Mouse (Mus musculus) lung, adult 18-20 months (tissue): ENCODE results near the gene Defb29.

ENCODE experiments used
- DNase-seq, 2 experiments: peaks; one replicate each; pipeline ENCODE4 v3.0.0; 2022; ENCODE audit warnings: mixed read lengths in 2 of 2

The Defb29 gene

DNA sequence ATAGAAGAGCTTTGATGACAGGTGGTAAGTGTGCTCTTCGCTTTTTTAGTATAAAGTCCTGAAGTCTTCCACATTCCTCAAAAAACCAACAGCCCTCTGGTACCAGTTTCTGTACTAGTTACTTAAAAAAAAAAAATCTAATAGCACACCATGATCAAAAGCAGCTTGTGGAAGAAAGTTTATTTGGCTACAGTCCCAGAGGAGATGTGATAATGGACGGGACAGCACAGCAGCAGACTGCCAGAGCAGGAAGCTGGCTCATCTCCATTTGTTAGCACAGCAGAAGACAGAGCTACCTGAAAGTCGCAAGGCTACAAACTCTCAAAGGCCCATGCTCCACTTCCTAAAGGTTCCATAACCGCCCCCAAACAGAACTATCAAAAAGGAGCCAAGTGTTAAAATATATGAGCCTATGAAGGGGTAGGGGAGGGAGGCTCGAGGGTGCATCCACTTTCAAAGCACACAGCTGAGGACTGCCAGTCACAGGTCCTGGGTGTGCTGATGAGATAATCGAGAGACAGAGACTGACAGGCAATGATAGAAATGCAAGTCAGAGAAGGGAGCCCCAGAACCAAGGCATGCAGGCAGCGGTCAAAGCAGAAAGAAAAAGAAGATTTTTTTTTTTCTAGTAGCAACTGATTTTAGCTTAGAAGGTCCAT lies 39.6 kb downstream of the Defb29 start:
- no peak for DNase-seq

DNA sequence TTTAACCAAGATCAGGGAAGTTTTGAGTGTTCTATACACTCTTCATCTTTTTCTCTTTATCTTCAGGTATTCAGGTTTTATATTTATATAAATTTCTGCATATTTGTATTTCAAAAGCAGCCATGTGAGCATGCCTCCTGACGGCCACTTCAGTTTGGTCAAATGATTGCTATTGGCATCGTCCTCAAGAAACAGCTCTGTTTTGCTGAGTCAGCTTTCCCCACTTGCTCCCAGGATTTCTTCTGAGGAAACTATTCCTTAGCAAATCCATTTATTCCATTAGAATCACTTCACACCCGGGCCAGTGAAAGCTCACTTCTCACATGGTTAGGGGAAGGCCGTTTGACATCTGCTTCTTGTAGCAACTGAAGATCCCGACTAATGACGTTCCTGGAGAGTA lies 41.9 kb downstream of the Defb29 start:
- DNase-seq: no peak

DNA sequence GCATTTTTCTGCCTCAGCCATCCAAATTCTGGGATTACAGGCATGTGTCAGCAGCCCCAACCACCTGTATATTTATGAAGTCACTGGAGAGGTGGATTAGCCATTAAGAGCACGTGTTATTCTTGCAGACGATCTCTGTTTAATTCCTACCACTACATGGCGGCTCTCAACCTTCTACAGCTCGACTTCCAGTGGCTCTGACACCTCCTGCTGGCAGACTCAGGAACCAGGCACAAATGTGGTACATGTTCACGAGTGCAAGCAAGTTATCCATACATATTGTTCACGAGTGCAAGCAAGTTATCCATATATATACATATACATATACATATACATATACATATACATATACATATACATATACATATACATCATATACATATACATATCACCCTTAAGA lies 46.7 kb downstream of the Defb29 start:
- no peak for DNase-seq

DNA sequence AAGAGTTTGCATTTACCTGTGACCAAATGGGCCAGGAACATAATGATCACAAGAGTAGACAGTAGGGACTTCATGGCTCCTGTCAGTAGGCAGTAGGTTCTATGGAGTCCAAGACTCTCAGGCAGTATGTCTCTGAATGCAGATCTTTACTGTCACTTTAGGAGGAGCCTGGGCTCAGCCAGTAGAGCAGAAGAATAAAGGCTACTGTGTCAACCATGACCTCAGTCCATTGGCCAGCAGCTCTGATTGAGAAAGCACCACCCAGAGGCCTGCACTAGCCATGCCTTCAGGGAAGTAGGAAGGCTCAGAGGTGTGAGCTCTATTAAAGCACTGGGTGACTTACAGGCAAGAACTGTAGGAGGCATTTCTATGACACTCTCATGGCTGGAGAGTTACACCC lies 49.9 kb downstream of the Defb29 start, which contains the start of gene Defb22:
Gene Defb22, minus strand, starts transcription at position 101 of the 400 bp plus-strand sequence.
- DNase-seq: no peak
